Mouse (Mus musculus) heart, adult 2 months (tissue): ENCODE data around the gene Efcab8. TPM values are rescaled to one million over a fixed set of nuclear protein-coding genes. Genes with fewer than 3 reads are reported as not detected.

Experiments used
- DNase-seq, 2 experiments: peaks; one replicate each; pipeline ENCODE4 v3.0.0; 2021
- H3K27ac ChIP-seq: fragments of 200-600 bp; 2 replicates; pipeline ENCODE4 v1.8.1; 2022
- H3K27me3 ChIP-seq: fragments of 200-500 bp; 2 replicates; pipeline ENCODE4 v1.6.1; 2012; ENCODE audit warnings: mild to moderate bottlenecking, low read length, inconsistent platforms, mixed read lengths; ENCODE audit not compliant: control insufficient read depth, insufficient read depth
- H3K36me3 ChIP-seq: fragments of 200-500 bp; 2 replicates; pipeline ENCODE4 v1.6.1; 2012; ENCODE audit warnings: low read length, inconsistent platforms; ENCODE audit not compliant: control insufficient read depth, insufficient read depth
- H3K4me1 ChIP-seq: fragments of 200-500 bp; 2 replicates; pipeline ENCODE4 v1.6.1; 2011; ENCODE audit warnings: low read length; ENCODE audit not compliant: control insufficient read depth, insufficient read depth
- H3K4me3 ChIP-seq: fragments of 200-600 bp; 2 replicates; pipeline ENCODE4 v1.8.1; 2022
- H3K79me2 ChIP-seq: fragments of 200-500 bp; replicated peaks from 2 replicates; pipeline ENCODE4 v1.6.1; 2012; ENCODE audit warnings: mild to moderate bottlenecking, inconsistent platforms, low read length, moderate library complexity, mixed read lengths; ENCODE audit not compliant: control insufficient read depth, insufficient read depth
- H3K9ac ChIP-seq: fragments of 200-500 bp; 2 replicates; pipeline ENCODE4 v1.6.1; 2012; ENCODE audit warnings: low read depth, mild to moderate bottlenecking, control low read depth, inconsistent platforms, low read length, mixed read lengths
- CTCF ChIP-seq: fragments of 200-600 bp; IDR thresholded peaks from 2 replicates; pipeline ENCODE4 v1.8.1; 2022; ENCODE audit warnings: antibody characterized with exemption, mild to moderate bottlenecking, moderate library complexity
- EP300 ChIP-seq: fragments of 200-500 bp; IDR thresholded peaks from 2 replicates; pipeline ENCODE4 v1.6.1; 2011; ENCODE audit warnings: low read depth, low read length, control low read depth; ENCODE audit not compliant: insufficient read depth
- POLR2A ChIP-seq: fragments of 200-500 bp; IDR thresholded peaks from 2 replicates; pipeline ENCODE4 v1.6.1; 2011; ENCODE audit warnings: mild to moderate bottlenecking, low read depth, low read length, control low read depth; ENCODE audit not compliant: insufficient read depth
- WGBS: fragments of 180-500 bp; shearing (Covaris S2); methylation state at CpG from one replicate; pipeline ENCODE4 v1.1.7; 2018; 5-methylcytosine and 5-hydroxymethylcytosine counted together
- intact Hi-C: fragments of 180-260 bp; cut with DNase I; formaldehyde crosslinking; loops from one replicate; pipeline ENCODE4 v1.15.1; 2025
- polyA plus RNA-seq: library from polyadenylated mRNA; depleted of rRNA; stranded (reverse); fragments of >200 nt; gene quantifications from 2 replicates; pipeline ENCODE4 v1.2.3, GENCODE M21; 2012
- total RNA-seq, 2 experiments: library from RNA; stranded (reverse); gene quantifications; 2 replicates each; pipeline ENCODE4 v1.2.3; 2021

The Efcab8 gene
- total and polyA plus RNA-seq, 3 experiments = 0.10 TPM; not detected in 2

GRCm38 (mm10) chr2:153853544-153853943 lies 73.8 kb downstream of the Efcab8 start:
- no peaks in the 10 kb centered on the region for H3K4me1 ChIP-seq
- intact Hi-C loops = no loop called here
- H3K4me3 ChIP-seq = no peak overlapping the region
- no peaks in the 10 kb centered on the region for H3K36me3 ChIP-seq
- WGBS = 13% methylated on average over 5 of the region's 5 CpGs
- no peak overlapping the region for H3K9ac ChIP-seq
- H3K27ac ChIP-seq = no peak overlapping the region
- DNase-seq = no peak
- no peaks in the 10 kb centered on the region for H3K79me2 ChIP-seq
- no peaks in the 10 kb centered on the region for H3K27me3 ChIP-seq
- TF ChIP-seq EP300 = no peak
- no peak for TF ChIP-seq CTCF
- no peak for TF ChIP-seq POLR2A

DNA sequence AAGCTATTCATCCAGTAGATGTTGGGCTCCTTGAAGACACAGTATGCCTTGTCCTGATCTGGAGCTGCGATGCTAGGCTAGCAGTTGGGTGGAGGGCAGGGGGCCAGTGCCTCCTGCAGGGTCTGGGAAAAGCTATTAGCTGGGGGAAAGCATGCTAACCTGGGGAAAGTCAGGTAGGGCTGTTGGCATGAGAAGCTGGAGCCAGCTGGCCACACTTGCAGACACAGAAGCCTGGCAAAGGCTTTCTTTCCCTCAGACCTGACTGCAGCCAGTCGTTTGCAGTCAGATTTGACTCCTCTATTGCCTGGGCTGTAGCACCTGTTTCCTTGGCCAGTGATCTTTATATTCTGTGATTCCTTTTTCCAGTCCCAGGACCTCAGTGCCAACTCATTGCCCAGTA lies 79.8 kb downstream of the Efcab8 start:
- Histone ChIP-seq H3K27ac (no peak overlapping the region), H3K79me2 (no peaks in the 10 kb centered on the region), H3K27me3 (no peaks in the 10 kb centered on the region), H3K4me3 (no peak overlapping the region), H3K9ac (no peak overlapping the region), H3K4me1 (no peaks in the 10 kb centered on the region), H3K36me3 (no peaks in the 10 kb centered on the region)
- intact Hi-C loops = no loop called here
- DNase-seq = no peak
- no peak for TF ChIP-seq EP300
- no peak for TF ChIP-seq CTCF
- TF ChIP-seq POLR2A = no peak
- WGBS = 71% methylated on average over 2 of the region's 2 CpGs

DNA sequence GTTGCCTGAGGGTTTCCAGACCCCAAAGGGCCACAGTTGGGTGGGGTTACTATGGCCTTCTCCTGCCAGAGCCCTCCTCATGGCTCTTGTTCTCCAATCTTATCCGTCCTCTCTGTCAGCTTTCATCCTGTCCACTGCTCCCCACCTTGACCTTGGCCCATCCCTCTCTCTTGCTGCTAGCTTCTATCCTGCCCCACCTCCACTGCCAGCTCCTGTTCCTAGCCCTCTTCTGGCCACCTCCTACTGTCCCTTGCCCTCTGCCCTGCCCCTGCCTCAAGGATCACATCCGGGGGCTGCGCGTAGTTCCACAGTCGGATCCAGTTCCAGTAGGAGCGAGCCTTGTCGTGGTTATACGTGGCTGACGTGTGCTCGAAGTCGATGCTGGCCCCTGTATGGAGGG lies 80.6 kb downstream of the Efcab8 start:
- Histone ChIP-seq H3K27me3 (no peaks in the 10 kb centered on the region), H3K9ac (no peak overlapping the region), H3K4me1 (no peaks in the 10 kb centered on the region), H3K27ac (no peak overlapping the region), H3K79me2 (no peaks in the 10 kb centered on the region), H3K4me3 (no peak overlapping the region), H3K36me3 (no peaks in the 10 kb centered on the region)
- intact Hi-C loops = no loop called here
- TF ChIP-seq POLR2A = no peak
- no peak for TF ChIP-seq EP300
- TF ChIP-seq CTCF = no peak
- no peak for DNase-seq
- 72% methylated on average over 11 of the region's 11 CpGs for WGBS

DNA sequence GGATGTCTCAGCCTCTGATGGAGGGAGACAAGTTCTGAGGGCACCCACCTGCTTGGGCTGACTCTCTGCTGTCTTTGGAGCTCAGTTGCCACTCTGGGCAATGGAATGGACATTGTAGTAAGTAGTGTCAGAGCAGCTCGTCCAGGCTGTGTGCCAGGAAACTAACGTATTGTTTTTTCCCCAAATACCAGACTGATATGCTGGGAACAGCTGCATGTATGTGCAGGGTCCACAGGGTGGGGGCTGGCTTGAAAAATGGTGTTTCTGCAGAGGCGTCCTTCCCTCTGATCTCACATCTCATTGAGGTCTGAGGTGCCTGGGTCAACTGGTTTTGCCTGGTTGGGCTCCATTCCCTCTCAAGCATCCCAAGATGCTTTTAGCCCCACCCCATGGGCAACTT lies 81.0 kb downstream of the Efcab8 start:
- intact Hi-C loops = no loop called here
- TF ChIP-seq EP300 = no peak
- no peak for TF ChIP-seq CTCF
- no peak for TF ChIP-seq POLR2A
- 28% methylated on average over 3 of the region's 3 CpGs for WGBS
- Histone ChIP-seq H3K27me3 (no peaks in the 10 kb centered on the region), H3K27ac (no peak overlapping the region), H3K4me3 (no peak overlapping the region), H3K9ac (no peak overlapping the region), H3K36me3 (no peaks in the 10 kb centered on the region), H3K4me1 (no peaks in the 10 kb centered on the region), H3K79me2 (no peaks in the 10 kb centered on the region)
- DNase-seq = no peak

- TF ChIP-seq POLR2A = no peak
- H3K27me3 ChIP-seq = no peaks in the 10 kb centered on the region
- no peak overlapping the region for H3K4me3 ChIP-seq
- no peak overlapping the region for H3K27ac ChIP-seq
- no peak for DNase-seq
- no peak overlapping the region for H3K9ac ChIP-seq
- intact Hi-C loops = no loop called here
- no peaks in the 10 kb centered on the region for H3K4me1 ChIP-seq
- WGBS = 71% methylated on average over 3 of the region's 3 CpGs
- no peaks in the 10 kb centered on the region for H3K79me2 ChIP-seq
- H3K36me3 ChIP-seq = no peaks in the 10 kb centered on the region
These were observed 82.2 kb downstream of the Efcab8 start for GRCm38 (mm10) chr2:153861960-153862359.

DNA sequence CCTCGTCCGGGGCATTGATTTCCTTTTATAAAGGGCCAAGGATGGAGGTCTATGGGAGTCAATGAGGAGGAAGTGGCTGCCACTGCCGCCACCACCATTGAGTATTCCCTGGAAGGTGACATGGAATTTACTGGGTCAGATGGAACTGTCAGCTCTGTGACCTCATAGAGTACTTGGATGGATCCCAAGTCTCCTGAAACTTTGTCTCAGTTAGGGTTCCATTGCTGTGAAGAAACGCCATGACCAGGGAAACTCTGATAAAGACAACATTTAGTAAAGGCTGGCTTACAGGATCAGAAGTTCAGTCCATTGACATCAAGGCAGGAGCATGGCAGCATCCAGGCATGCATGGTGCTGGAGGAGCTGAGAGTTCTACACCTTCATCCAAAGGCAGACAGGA lies 91.3 kb downstream of the Efcab8 start, which contains the start of gene Sun5:
Gene Sun5, minus strand, starts transcription at position 101 of the 400 bp plus-strand sequence.
- no peak within 1 kb of the TSS for H3K27ac ChIP-seq
- intact Hi-C loops = no loop called here
- WGBS = 74% methylated on average over 4 of the region's 4 CpGs
- no peaks in the 10 kb centered on the region for H3K27me3 ChIP-seq
- H3K4me3 ChIP-seq = no peak within 1 kb of the TSS
- no peaks in the 10 kb centered on the region for H3K36me3 ChIP-seq
- H3K9ac ChIP-seq = no peak within 1 kb of the TSS
- H3K79me2 ChIP-seq = no peaks in the 10 kb centered on the region
- no peak for DNase-seq
- no peaks in the 10 kb centered on the region for H3K4me1 ChIP-seq
- no peak for TF ChIP-seq CTCF
- TF ChIP-seq EP300 = no peak
- TF ChIP-seq POLR2A = no peak
